Mouse (Mus musculus) midbrain, embryonic 10.5 days (tissue): ENCODE data around the gene Blcap. TPM values are rescaled to one million over a fixed set of nuclear protein-coding genes. Genes with fewer than 3 reads are reported as not detected.
"Not testable (repeated sequence)": the region's sequence is repeated elsewhere in the genome, so short reads cannot be mapped to it uniquely, and the experiment has no call there.

Experiments used
- DNase-seq: peaks from one replicate; pipeline ENCODE4 v3.0.0-alpha.2; 2017; ENCODE audit warnings: low spot score
- H3K27ac ChIP-seq: fragments of 300-500 bp; sonication (generic); replicated peaks from 2 replicates; pipeline ENCODE4 v1.5.1; 2016; ENCODE audit warnings: mild to moderate bottlenecking
- H3K27me3 ChIP-seq: fragments of 300-500 bp; sonication (generic); 2 replicates; pipeline ENCODE4 v1.6.1; 2016; ENCODE audit warnings: low read depth, mild to moderate bottlenecking; ENCODE audit not compliant: poor library complexity, severe bottlenecking
- H3K36me3 ChIP-seq: fragments of 300-500 bp; sonication (generic); 2 replicates; pipeline ENCODE4 v1.6.1; 2016; ENCODE audit warnings: mild to moderate bottlenecking, moderate library complexity
- H3K4me1 ChIP-seq: fragments of 300-500 bp; sonication (generic); 2 replicates; pipeline ENCODE4 v1.6.1; 2016
- H3K4me3 ChIP-seq: fragments of 300-500 bp; sonication (generic); 2 replicates; pipeline ENCODE4 v1.5.1; 2016; ENCODE audit warnings: mild to moderate bottlenecking, moderate library complexity
- H3K9me3 ChIP-seq: fragments of 300-500 bp; sonication (generic); replicated peaks from 2 replicates; pipeline ENCODE4 v1.6.1; 2016; ENCODE audit warnings: mild to moderate bottlenecking
- WGBS: fragments of 180-500 bp; shearing (Covaris S2); methylation state at CpG from one replicate; pipeline ENCODE4 v1.1.7; 2016; 5-methylcytosine and 5-hydroxymethylcytosine counted together
- polyA plus RNA-seq: library from polyadenylated mRNA; unstranded; fragments of >200 nt; fragmentation: Nextera tagmentation; extraction: Ambion mirVana; gene quantifications from 2 replicates; pipeline ENCODE4 v1.2.1, GENCODE M21; 2016

The Blcap gene
- 76.4 and 103 TPM in 2 replicates for polyA plus RNA-seq

DNA sequence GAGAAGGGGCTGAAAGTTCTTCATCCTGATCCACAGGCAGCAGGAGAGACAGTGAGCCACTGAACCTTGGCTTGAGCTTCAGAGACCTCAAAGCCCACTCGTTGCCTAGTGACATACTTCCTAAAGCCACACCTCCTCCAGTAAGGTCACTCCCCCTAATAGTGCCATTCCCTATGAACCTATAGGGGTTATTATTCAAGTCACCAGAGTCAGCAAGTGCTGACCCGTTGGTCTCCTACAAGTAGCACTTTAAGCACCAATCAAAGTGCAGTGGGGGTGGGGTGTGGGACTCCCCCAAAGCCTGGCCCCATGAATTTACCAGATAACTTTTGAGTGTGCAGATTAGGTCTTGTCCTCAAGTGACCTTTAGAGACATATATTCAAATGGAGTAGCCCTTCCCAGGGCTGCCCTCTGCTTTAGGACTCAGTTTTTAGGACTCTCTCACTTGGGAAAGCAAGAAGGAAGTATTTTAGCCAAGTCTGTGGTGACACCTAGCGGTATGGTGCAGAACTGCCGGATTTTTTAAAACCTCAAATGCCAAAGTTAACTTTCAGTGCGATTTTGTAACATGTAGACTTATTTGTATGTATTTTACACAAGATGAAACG lies at the start of gene Blcap:
TSS of gene Blcap (minus strand) at position 51 of the 609 bp plus-strand sequence.
- DNase-seq: peak; percentile 60
- no peaks in the 10 kb centered on the region for H3K36me3 ChIP-seq
- H3K27me3 ChIP-seq: no peaks in the 10 kb centered on the region
- H3K4me1 ChIP-seq: peaks cover 30% of the 10 kb centered on the region
- no peaks in the 10 kb centered on the region for H3K9me3 ChIP-seq
- 18% methylated on average over 6 of the region's 6 CpGs for WGBS
- H3K27ac ChIP-seq: peak within 1 kb of the TSS; percentile 7; the same call in 1 of the 2 replicates
- no peak within 1 kb of the TSS for H3K4me3 ChIP-seq

DNA sequence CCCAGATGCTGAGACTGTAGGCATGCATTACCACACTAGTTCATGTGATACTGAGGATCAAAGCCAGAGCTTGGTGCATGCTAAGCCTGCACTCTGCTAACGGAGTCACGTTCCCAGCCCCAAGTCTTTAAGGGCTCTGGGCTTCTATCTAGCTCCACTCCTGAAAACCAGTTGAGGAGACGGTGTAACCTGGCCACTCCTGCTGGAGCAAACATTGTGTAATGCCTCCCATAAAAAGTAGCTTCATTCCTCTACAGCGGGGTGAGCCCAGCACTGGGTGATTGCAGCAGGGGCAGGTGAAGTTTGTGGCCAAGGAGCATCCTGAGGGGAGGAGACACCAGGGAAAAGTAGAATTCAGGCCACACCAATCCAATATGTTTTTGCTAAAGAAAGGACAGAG lies 47.3 kb upstream of the Blcap start:
- Histone ChIP-seq H3K27ac (no peak overlapping the region), H3K36me3 (no peaks in the 10 kb centered on the region), H3K27me3 (no peaks in the 10 kb centered on the region), H3K4me1 (peaks cover 11% of the 10 kb centered on the region), H3K4me3 (no peak overlapping the region), H3K9me3 (no peaks in the 10 kb centered on the region)
- 90% methylated on average over 4 of the region's 4 CpGs for WGBS
- DNase-seq: no peak

DNA sequence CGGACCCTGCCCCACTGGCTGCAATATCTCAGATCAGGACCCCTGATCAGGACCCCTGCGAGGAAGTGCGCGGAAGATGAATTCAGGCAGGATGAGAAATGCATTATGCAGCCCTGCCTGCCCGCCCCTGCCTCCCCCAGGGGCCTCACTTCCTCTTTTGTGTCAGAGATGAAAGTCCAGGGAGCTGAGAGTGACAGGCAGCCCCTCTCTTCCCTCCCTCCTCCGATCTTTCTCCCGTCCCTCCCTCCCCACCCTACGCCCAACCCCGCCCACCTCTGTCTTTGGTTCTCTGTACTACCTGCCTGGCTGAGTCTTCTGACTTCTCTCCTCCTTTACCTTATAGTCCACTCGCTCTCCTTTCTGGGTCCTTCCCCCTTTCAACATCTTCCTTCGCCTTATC lies 42.9 kb upstream of the Blcap start:
- Histone ChIP-seq H3K27me3 (0 out of 2 replicates have a peak, but pooled peaks cover 8% of the 10 kb centered on the region), H3K9me3 (no peaks in the 10 kb centered on the region), H3K4me3 (peak overlapping the region; percentile 32), H3K4me1 (peaks cover 21% of the 10 kb centered on the region), H3K27ac (peak overlapping the region; percentile 64; the same call in 1 of the 2 replicates), H3K36me3 (no peaks in the 10 kb centered on the region)
- peak; percentile 30 for DNase-seq
- 15% methylated on average over 10 of the region's 11 CpGs for WGBS

DNA sequence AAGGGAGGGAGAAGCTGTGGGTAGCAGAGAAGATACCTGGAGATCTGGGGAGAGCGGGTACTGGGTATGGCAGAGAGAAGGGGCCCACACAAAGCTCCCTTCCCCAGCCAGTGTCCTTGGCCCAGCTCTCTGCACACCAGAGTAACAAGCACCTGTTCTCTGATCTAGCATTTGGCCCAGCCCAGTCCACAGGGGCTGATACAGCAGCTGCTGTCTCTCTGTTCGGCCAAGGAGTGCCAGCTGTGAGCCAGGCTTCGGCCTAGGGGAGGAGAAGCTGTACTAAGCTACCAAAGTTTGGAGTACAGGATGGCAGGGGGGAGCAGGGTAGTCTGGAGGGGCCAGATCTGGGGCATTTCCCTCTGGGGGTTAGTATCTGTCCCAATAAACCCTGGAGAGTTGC lies 40.7 kb upstream of the Blcap start:
- no peak overlapping the region for H3K27ac ChIP-seq
- no peaks in the 10 kb centered on the region for H3K9me3 ChIP-seq

DNA sequence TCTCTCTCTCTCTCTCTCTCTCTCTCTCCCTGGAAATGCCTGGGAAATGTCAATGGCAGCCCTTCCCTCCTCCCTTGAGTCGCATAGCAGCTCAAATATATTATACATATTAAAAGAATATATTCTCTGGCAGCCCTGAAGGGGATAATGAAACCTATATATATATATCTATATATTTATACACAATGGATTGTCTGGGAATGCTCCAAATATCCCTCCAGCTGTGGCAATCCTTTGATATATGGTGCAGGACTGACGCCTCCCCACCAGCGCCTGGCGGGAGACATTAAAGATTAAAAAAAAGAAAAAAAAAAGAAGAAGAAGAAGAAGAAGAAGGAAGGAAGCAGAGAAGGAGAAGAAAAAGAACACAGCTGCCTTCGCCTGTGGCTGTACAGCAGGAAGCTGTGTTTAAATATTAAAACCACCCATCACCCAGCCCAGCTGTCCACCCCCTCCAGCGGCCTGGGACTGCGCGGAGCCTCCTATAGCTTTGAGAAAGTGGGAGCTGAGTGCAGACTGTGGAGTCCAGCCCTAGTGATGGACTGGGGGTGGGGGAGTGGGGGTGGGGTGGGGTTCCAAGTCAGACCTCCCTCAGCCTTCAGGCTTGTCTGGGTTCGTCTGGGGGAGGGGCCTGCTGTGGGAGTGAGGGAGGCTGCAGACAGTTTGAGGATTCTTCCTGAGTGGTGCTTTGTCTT lies 36.6 kb upstream of the Blcap start:
- Histone ChIP-seq H3K9me3 (no peaks in the 10 kb centered on the region), H3K4me3 (no peak overlapping the region), H3K27me3 (peaks cover 32% of the 10 kb centered on the region), H3K36me3 (no peaks in the 10 kb centered on the region), H3K4me1 (peaks cover 30% of the 10 kb centered on the region), H3K27ac (peak overlapping the region; percentile 39; the same call in 1 of the 2 replicates)
- 66% methylated on average over 9 of the region's 9 CpGs for WGBS
- DNase-seq: no peak

More for the DNA sequence above, 40.7 kb upstream of the Blcap start:
- peaks cover 38% of the 10 kb centered on the region for H3K4me1 ChIP-seq
- no peak overlapping the region for H3K4me3 ChIP-seq
- no peaks in the 10 kb centered on the region for H3K36me3 ChIP-seq
- no peak for DNase-seq
- 0 out of 2 replicates have a peak, but pooled peaks cover 8% of the 10 kb centered on the region for H3K27me3 ChIP-seq
- WGBS: 68% methylated on average over 3 of the region's 3 CpGs

DNA sequence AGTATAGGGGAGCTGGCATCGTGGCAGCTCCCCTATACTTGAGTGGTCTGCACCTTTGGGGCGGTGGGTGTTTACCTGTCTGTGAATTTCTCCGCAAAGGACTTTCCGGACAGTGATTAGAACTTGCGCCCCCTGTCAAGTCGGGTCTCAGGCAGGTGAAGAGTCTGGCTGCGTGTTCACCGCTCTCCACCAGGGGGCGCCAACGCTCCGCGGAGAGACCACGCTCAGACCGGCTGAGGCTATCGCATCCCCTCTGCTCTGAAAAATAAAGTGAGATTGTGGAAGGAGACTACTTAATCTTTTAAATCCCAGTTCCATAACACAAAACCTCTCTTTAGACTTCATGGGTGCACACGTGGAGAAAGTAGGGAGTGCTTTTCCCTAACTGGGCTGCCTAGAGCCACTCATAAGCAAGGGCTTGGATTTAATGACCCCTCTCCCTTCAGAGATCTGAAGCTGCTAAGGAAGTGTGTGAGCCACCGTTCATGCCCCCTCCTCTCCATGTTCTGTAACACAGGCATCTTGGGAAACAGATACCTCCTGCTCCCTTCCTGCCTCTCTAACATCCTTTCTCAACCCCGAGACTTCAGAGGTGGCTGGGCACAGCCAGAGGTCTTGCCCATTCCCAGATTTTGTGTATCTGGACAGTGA lies 34.1 kb upstream of the Blcap start:
- Histone ChIP-seq H3K27ac (no peak overlapping the region), H3K27me3 (peaks cover 25% of the 10 kb centered on the region), H3K4me3 (no peak overlapping the region), H3K36me3 (no peaks in the 10 kb centered on the region), H3K4me1 (peaks cover 24% of the 10 kb centered on the region), H3K9me3 (no peaks in the 10 kb centered on the region)
- 7% methylated on average over 18 of the region's 18 CpGs for WGBS
- DNase-seq: peak; percentile 82

DNA sequence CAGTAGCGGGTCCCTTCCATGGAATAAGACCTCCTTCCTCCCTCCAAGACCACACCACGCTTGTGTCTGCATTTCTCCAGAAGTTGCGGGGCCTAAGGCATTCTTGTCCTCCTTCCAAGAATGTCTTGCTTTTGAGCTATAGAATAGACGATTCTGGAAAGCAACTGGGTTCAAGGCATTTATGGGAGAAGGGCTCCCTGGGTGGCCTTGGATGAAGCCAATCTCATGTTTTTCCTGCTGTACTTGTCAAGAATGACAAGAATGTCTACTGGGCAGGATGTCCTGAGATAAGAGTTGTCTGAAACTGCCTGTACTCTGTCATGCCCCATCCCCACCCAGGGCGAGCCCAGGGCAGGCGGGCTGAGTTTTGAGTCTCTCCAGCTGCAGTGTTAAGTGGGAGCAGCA lies 30.4 kb upstream of the Blcap start:
- WGBS: 82% methylated on average over 6 of the region's 6 CpGs
- peaks cover 24% of the 10 kb centered on the region for H3K27me3 ChIP-seq
- no peak overlapping the region for H3K4me3 ChIP-seq
- H3K9me3 ChIP-seq: no peaks in the 10 kb centered on the region
- peaks cover 8% of the 10 kb centered on the region for H3K4me1 ChIP-seq
- DNase-seq: no peak
- H3K27ac ChIP-seq: no peak overlapping the region
- no peaks in the 10 kb centered on the region for H3K36me3 ChIP-seq

DNA sequence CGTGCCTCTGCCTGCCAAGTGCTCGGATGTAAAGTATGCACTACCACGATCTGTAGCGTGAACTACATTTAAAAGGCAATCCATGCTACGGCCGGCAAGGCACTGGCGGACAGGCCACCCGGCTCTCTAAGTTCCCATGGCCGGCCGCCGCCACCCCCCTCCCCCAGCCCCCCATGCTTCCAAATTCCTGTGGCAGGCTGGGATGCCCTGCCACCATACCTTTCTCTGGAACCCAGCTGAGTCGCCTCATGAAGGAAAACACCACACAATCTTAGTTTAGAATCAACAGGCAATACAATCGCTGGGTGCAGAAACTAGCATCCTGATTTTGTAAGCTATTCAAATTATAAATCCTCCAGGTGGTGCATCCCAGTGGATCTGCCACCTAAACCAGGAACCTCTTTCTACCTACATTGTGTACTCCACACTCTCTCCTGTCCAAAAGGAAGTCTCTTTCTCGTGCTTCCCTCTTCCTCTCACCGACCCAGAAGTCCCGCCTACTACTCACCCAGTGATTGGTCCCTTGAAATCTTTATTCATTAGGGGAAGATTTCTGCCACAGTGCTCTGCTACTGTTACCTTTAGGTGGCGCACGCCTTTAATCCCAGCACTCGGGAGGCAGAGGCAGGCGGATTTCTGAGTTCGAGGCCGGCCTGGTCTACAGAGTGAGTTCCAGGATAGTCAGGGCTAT lies 25.9 kb upstream of the Blcap start:
- no peaks in the 10 kb centered on the region for H3K36me3 ChIP-seq
- no peak overlapping the region for H3K27ac ChIP-seq
- H3K27me3 ChIP-seq: no peaks in the 10 kb centered on the region
- peaks cover 3% of the 10 kb centered on the region; the same call in 1 of the 2 replicates for H3K4me1 ChIP-seq
- no peaks in the 10 kb centered on the region for H3K9me3 ChIP-seq
- H3K4me3 ChIP-seq: peak overlapping the region; percentile 27
- 68% methylated on average over 22 of the region's 22 CpGs for WGBS
- DNase-seq: no peak

DNA sequence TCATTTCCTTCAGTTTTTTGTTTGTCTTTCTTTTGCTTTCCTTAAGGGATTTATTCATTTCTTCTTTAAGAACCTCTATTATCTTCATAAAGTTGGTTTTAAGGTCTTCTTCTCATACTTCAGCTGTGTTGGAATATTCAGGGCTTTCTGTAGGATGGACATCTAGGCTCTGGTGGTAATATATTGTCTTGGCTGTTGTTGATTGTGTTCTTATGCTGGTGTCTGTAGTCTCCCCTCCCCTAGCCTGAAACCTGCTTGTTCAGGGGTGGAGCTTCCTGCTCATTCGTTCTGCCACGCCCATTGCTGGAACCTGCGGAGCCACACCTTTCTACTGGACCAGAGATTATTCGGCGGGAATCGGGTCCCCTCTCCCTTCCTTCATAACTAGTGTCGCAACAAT lies 14.3 kb upstream of the Blcap start:
- DNase-seq, H3K9me3 ChIP-seq, H3K27me3 ChIP-seq, H3K27ac ChIP-seq, H3K36me3 ChIP-seq, H3K4me3 ChIP-seq, H3K4me1 ChIP-seq: not testable (repeated sequence)
- WGBS: 24% methylated on average over 7 of the region's 7 CpGs

DNA sequence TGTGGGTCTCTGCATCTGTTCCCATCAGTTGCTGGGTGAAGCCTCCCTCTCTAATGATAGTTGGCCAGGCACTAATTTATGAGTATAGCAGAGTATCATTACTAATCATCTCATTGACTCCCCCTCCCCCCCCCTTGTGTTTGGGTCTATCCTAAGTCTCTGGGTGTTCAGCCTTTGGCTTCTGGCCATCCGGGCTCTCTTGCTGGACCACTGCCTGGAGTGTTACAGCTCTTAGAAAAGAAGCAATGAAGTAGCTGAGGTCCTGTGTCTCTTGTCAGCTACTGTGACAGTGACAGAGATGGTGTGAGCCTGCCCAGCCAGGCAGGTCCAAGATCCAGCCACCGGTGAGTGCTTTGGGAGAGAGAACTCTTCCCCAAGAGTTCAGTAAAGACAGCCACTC lies 1.7 kb upstream of the Blcap start:
- peaks cover 19% of the 10 kb centered on the region for H3K4me1 ChIP-seq
- no peak overlapping the region for H3K27ac ChIP-seq
- H3K9me3 ChIP-seq: no peaks in the 10 kb centered on the region
- H3K4me3 ChIP-seq: no peak overlapping the region
- H3K36me3 ChIP-seq: no peaks in the 10 kb centered on the region
- no peak for DNase-seq
- no peaks in the 10 kb centered on the region for H3K27me3 ChIP-seq
- 82% methylated on average over 2 of the region's 2 CpGs for WGBS

DNA sequence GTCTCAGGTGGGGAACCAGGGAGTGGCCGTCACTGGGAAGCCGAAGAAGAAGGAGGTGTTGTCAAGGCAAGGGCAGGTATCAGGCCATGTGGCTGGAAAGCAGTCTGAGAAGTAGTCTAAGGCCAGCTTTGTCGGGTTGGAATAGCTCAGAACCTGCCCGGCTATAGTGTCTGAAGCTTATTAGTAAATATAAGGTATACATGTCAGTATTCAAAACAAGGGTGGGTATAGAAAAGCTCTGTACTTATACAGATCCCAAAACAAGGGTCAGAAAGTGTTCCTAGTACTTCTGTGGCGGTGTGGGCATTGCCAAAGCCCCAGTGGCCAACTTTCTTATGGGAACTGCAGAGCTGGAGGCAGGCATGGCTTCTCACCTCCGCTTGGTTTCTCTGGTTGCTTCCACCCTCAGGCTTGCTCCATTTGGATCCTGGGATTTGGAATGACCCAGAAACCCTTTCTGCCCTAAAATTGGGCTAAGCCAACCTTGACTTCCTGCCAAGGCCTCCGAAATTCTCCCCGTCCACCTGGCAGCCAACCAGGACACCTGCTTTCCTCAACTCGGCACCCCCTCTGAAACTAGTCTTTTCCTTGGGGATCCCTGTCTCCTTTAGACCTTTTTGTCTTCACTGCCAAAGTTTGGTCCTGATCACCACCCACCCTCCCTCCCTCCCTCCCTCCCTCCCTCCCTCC lies 1.1 kb downstream of the Blcap start:
- H3K4me1 ChIP-seq: peaks cover 37% of the 10 kb centered on the region
- WGBS: 75% methylated on average over 9 of the region's 9 CpGs
- no peak overlapping the region for H3K4me3 ChIP-seq
- no peaks in the 10 kb centered on the region for H3K9me3 ChIP-seq
- H3K27me3 ChIP-seq: no peaks in the 10 kb centered on the region
- no peak for DNase-seq
- peak overlapping the region; percentile 7; the same call in 1 of the 2 replicates for H3K27ac ChIP-seq
- no peaks in the 10 kb centered on the region for H3K36me3 ChIP-seq

DNA sequence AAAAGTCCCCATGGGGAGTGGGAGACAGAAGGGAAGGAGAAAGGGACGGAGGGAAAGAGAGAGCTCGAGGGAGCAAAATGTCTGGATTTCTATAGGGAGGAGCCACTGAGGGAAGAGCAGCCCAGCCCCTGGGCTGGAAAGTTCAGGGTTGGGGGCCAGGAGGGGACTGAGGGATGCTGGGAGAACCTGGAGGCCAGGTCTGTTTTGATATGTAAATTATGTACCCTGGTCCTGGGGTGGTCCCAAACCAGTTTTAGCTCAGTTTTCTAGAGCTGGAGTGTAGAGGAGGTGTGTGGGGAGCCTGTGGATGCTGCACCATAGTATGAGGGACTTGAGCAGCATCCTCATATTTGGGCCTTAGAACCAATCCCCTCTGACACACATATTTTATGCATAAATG lies 2.2 kb downstream of the Blcap start:
- Histone ChIP-seq H3K9me3 (no peaks in the 10 kb centered on the region), H3K36me3 (peaks cover 3% of the 10 kb centered on the region), H3K27me3 (no peaks in the 10 kb centered on the region), H3K4me3 (no peak overlapping the region), H3K27ac (no peak overlapping the region), H3K4me1 (peaks cover 47% of the 10 kb centered on the region)
- 29% methylated on average over 2 of the region's 2 CpGs for WGBS
- no peak for DNase-seq
